Mouse (Mus musculus) megakaryocyte, embryonic 14.5 days (primary cell): ENCODE results near the gene Pcsk1. TPM values are rescaled to one million over a fixed set of nuclear protein-coding genes. Genes with fewer than 3 reads are reported as not detected.

Experiments used
- H3K27me3 ChIP-seq: replicated peaks from 2 replicates; pipeline ENCODE3; 2012; ENCODE audit warnings: inconsistent platforms
- H3K36me3 ChIP-seq: replicated peaks from 2 replicates; pipeline ENCODE3; 2012; ENCODE audit warnings: low read length, inconsistent platforms, mixed read lengths
- H3K4me1 ChIP-seq: 2 replicates; pipeline ENCODE4 v1.6.1; 2012; ENCODE audit warnings: inconsistent platforms
- H3K4me3 ChIP-seq: replicated peaks from 2 replicates; pipeline ENCODE3; 2012; ENCODE audit warnings: moderate library complexity, mild to moderate bottlenecking, inconsistent platforms
- H3K9me3 ChIP-seq: 2 replicates; pipeline ENCODE4 v1.6.1; 2012; ENCODE audit warnings: inconsistent platforms
- FLI1 ChIP-seq: IDR thresholded peaks from 2 replicates; pipeline ENCODE4 v1.6.1; 2012; ENCODE audit warnings: low read length, inconsistent platforms, mixed read lengths
- GATA1 ChIP-seq: IDR thresholded peaks from 3 replicates; pipeline ENCODE4 v1.6.1; 2012; ENCODE audit warnings: mixed read lengths, low read length, inconsistent platforms, borderline replicate concordance
- polyA plus RNA-seq: library from polyadenylated mRNA; stranded (reverse); fragments of >175 nt; gene quantifications from 2 replicates; pipeline ENCODE4 v1.2.3, GENCODE M21; 2012; ENCODE audit warnings: low replicate concordance; ENCODE audit not compliant: insufficient read depth

Gene Pcsk1
- polyA plus RNA-seq, 1 experiment: not detected

DNA sequence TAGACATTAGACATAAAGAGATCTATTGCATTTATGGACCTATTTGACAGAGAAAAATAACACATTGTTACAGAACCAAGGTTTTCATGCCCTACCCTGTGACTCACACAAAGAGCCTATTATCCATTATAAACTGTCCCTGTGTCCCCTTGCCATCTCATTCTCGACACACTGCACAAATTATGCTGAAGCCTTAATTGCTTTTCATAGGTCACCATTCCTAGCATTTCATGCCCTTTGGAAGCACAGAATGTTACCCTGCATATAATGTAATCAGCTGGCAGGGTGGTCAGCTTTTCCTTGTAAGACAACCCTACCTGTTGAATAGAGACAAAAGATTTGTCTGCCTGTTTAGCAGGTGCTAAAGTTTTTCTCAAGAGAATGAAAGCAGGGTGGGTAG, 71.0 kb downstream of the Pcsk1 start:
- no peak for TF ChIP-seq GATA1
- TF ChIP-seq FLI1: no peak
- Histone ChIP-seq H3K27me3 (no peaks in the 10 kb centered on the region), H3K4me1 (peaks cover 4% of the 10 kb centered on the region; the same call in 1 of the 2 replicates), H3K4me3 (no peak overlapping the region), H3K36me3 (no peaks in the 10 kb centered on the region), H3K9me3 (no peaks in the 10 kb centered on the region)

GRCm38 (mm10) chr13:75163408-75163807, 73.8 kb downstream of the Pcsk1 start:
- TF ChIP-seq FLI1 (no peak), GATA1 (no peak)
- Histone ChIP-seq H3K36me3 (no peaks in the 10 kb centered on the region), H3K4me3 (no peak overlapping the region), H3K4me1 (peaks cover 2% of the 10 kb centered on the region; the same call in 1 of the 2 replicates), H3K9me3 (no peaks in the 10 kb centered on the region), H3K27me3 (no peaks in the 10 kb centered on the region)
